Mouse (Mus musculus): ENCODE measurements at regions not wholly inside any gene's neighbourhood (a gene's known extent, or its start where the extent isn't known, plus 50 kb on each side); places are given as distances from the start of the nearest gene placed in this dataset.

DNA sequence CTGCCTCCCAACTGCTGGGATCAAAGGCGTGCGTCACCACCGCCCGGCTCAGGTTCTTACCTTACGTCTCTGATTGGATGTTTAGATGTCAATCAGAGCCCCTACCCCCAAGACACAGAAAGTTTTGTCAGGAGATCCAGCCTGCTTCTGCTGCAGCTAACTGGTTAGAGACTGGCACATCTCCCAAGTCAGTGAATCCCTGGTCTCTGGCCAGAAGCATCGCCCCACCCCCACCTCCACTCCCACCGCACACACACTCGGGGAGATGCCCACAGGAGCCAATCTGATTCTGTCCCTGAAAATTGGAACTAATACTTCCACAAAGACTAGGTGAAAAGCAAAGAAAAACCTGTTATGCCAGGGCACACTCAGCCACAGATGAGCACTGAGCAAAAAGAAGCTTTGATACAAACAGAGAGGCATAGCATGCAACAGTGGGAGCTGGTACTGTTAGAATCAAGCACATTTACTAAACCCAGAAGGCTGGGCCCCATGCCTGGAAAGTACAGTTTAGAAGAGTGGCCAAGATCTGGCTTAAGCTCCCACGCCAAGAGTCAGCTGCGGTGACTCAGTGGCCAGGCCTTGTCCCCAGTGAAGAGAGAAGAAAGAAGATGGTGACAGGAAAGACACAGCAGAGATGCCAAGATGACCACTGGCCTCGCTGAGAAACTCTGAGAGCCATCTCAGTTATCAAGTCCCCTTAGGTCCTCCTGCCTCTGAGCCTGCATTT lies 130.4 kb downstream of the Utp6 start:
- WGBS: 81% methylated on average over 11 of the region's 11 CpGs
- Histone ChIP-seq H3K4me1 (ENCODE audit: control insufficient read depth, insufficient read depth, low read length) (no peaks in the 10 kb centered on the region), H3K4me3 (replicated peaks; ENCODE audit: extremely low read depth, low read depth, low read length) (no peak overlapping the region)
- no peak for TF ChIP-seq CTCF (IDR thresholded peaks at IDR 0.05; ENCODE audit: insufficient read depth, low read length)
- TF ChIP-seq POLR2A (IDR thresholded peaks at IDR 0.05; ENCODE audit: borderline replicate concordance, extremely low read depth, low read depth, low read length): no peak
- no peak for DNase-seq

DNA sequence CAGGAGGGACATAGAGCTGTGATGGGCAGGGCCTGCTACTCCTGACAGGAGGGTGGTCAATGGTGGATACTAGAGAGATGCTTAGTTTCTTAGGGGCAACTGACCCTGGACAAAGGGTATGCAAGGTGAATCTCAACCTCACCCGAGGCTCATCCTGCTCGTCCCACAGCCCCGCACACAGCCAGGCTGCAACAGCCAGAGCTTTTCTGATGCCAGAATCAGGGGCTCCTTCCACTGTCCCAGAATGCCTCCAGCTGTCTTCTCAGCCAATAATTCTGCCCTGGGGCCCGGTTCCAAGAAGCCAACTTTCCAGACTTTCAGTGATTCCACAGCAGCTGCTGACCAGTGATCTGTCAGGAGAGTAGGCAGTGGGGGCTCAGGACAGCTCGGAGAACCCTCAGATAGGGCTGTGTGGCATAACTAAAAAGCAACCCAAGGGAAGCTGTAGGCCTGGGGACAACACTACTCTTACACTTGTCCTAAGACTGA lies 131.6 kb downstream of the Utp6 start:
- TF ChIP-seq POLR2A (IDR thresholded peaks at IDR 0.05; ENCODE audit: borderline replicate concordance, extremely low read depth, low read depth, low read length) (no peak), CTCF (IDR thresholded peaks at IDR 0.05; ENCODE audit: insufficient read depth, low read length) (no peak)
- Histone ChIP-seq H3K4me3 (replicated peaks; ENCODE audit: extremely low read depth, low read depth, low read length) (no peak overlapping the region), H3K4me1 (ENCODE audit: control insufficient read depth, insufficient read depth, low read length) (no peaks in the 10 kb centered on the region)
- DNase-seq: no peak
- 72% methylated on average over 5 of the region's 5 CpGs for WGBS

GRCm38 (mm10) chr11:79827034-79827433 lies 135.2 kb downstream of the Utp6 start:
- H3K4me1 ChIP-seq (ENCODE audit: control insufficient read depth, insufficient read depth, low read length): no peaks in the 10 kb centered on the region
- no peak for DNase-seq
- 77% methylated on average over 3 of the region's 3 CpGs for WGBS
- no peak for TF ChIP-seq POLR2A (IDR thresholded peaks at IDR 0.05; ENCODE audit: borderline replicate concordance, extremely low read depth, low read depth, low read length)
- TF ChIP-seq CTCF (IDR thresholded peaks at IDR 0.05; ENCODE audit: insufficient read depth, low read length): no peak
- no peak overlapping the region for H3K4me3 ChIP-seq (replicated peaks; ENCODE audit: extremely low read depth, low read depth, low read length)

- 55% methylated on average over 4 of the region's 4 CpGs for WGBS
- no peaks in the 10 kb centered on the region for H3K4me1 ChIP-seq (ENCODE audit: control insufficient read depth, insufficient read depth, low read length)
- H3K4me3 ChIP-seq (replicated peaks; ENCODE audit: extremely low read depth, low read depth, low read length): no peak overlapping the region
- no peak for DNase-seq
- no peak for TF ChIP-seq CTCF (IDR thresholded peaks at IDR 0.05; ENCODE audit: insufficient read depth, low read length)
- no peak for TF ChIP-seq POLR2A (IDR thresholded peaks at IDR 0.05; ENCODE audit: borderline replicate concordance, extremely low read depth, low read depth, low read length)
These were observed 136.3 kb downstream of the Utp6 start for GRCm38 (mm10) chr11:79825881-79826280.

GRCm38 (mm10) chr11:79823631-79824310 lies 138.4 kb downstream of the Utp6 start:
- DNase-seq: no peak
- Histone ChIP-seq H3K4me3 (replicated peaks; ENCODE audit: extremely low read depth, low read depth, low read length) (no peak overlapping the region), H3K4me1 (ENCODE audit: control insufficient read depth, insufficient read depth, low read length) (no peaks in the 10 kb centered on the region)
- WGBS: 69% methylated on average over 11 of the region's 11 CpGs
- no peak for TF ChIP-seq POLR2A (IDR thresholded peaks at IDR 0.05; ENCODE audit: borderline replicate concordance, extremely low read depth, low read depth, low read length)
- TF ChIP-seq CTCF (IDR thresholded peaks at IDR 0.05; ENCODE audit: insufficient read depth, low read length): no peak

- TF ChIP-seq CTCF (IDR thresholded peaks at IDR 0.05; ENCODE audit: insufficient read depth, low read length): no peak
These were observed 140.2 kb downstream of the Utp6 start for GRCm38 (mm10) chr11:79821986-79822385.

DNA sequence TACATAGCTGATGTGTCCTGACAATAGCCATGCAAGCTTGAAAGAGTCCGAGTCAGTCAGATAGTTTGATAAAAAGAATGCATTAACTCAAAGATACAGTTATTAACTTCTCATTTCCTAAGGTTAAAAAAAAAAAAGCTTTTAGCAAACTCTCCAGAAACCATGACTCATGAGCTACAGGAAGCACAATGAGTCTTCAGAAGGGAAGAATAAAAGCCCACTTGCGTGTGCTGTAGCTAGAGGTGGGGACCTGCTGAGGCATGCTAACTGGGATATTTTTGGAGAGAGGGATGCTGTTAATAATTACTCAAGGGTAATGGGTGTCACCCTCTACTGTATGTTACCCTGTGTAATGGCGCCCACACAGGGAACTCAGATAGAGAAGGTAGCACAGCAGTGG lies 147.0 kb downstream of the Utp6 start:
- no peak for TF ChIP-seq POLR2A (IDR thresholded peaks at IDR 0.05; ENCODE audit: borderline replicate concordance, extremely low read depth, low read depth, low read length)
- no peak for TF ChIP-seq CTCF (IDR thresholded peaks at IDR 0.05; ENCODE audit: insufficient read depth, low read length)
- Histone ChIP-seq H3K4me3 (replicated peaks; ENCODE audit: extremely low read depth, low read depth, low read length) (no peak overlapping the region), H3K4me1 (ENCODE audit: control insufficient read depth, insufficient read depth, low read length) (no peaks in the 10 kb centered on the region)
- DNase-seq: no peak
- 92% methylated on average over 3 of the region's 3 CpGs for WGBS

More at GRCm38 (mm10) chr11:79821986-79822385, 140.2 kb downstream of the Utp6 start:
- Histone ChIP-seq H3K4me3 (replicated peaks; ENCODE audit: extremely low read depth, low read depth, low read length) (no peak overlapping the region), H3K4me1 (ENCODE audit: control insufficient read depth, insufficient read depth, low read length) (no peaks in the 10 kb centered on the region)
- 72% methylated on average over 5 of the region's 5 CpGs for WGBS
- no peak for DNase-seq

DNA sequence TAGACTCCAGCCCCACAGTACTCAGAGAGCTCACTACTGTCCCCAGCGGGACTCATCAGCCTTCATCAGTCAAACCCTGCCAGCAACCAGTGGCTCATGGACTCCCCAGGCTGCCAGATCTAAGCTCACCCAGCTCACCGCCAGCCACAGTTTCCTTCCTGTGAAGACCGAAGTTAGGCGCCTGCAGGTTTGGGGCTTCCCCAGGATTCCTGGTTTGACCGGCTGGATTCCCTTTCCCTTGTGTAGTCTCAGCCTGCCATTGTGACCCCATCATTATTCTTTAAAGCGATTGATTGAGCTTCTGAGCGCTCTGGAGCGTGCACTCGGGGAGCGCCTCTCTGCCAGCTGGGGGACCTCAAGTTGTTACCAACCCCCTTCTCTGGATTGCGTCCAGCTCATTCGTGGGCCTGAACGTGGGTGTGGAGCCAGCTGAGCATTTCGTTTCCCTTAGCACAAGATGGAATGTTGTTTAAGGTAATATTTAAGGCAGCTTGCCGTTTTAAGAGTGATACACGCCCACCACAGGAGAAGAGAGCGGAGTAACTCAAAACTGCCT lies 155.2 kb downstream of the Utp6 start:
- DNase-seq: no peak
- Histone ChIP-seq H3K4me1 (ENCODE audit: control insufficient read depth, insufficient read depth, low read length) (peaks cover 5% of the 10 kb centered on the region), H3K4me3 (replicated peaks; ENCODE audit: extremely low read depth, low read depth, low read length) (no peak overlapping the region)
- WGBS: 13% methylated on average over 17 of the region's 17 CpGs
- TF ChIP-seq POLR2A (IDR thresholded peaks at IDR 0.05; ENCODE audit: borderline replicate concordance, extremely low read depth, low read depth, low read length) (no peak), CTCF (IDR thresholded peaks at IDR 0.05; ENCODE audit: insufficient read depth, low read length) (peak; percentile 25; the same call in 1 of the 2 replicates)

- H3K4me3 ChIP-seq (replicated peaks; ENCODE audit: extremely low read depth, low read depth, low read length): no peak overlapping the region
- no peak for DNase-seq
- TF ChIP-seq POLR2A (IDR thresholded peaks at IDR 0.05; ENCODE audit: borderline replicate concordance, extremely low read depth, low read depth, low read length) (no peak), CTCF (IDR thresholded peaks at IDR 0.05; ENCODE audit: insufficient read depth, low read length) (no peak)
- H3K4me1 ChIP-seq (ENCODE audit: control insufficient read depth, insufficient read depth, low read length): peaks cover 5% of the 10 kb centered on the region
- WGBS: 71% methylated on average over 10 of the region's 10 CpGs
These were observed 155.8 kb downstream of the Utp6 start for GRCm38 (mm10) chr11:79806417-79806816.
